In genomic region chr9:78193902-78194597, GRCm38 (mm10) we compare ENCODE assay signal across 8 mouse cellular contexts. TPM values are rescaled to one million over a fixed set of nuclear protein-coding genes. Genes with fewer than 3 reads are reported as not detected.
DNase-seq lines count a peak whose midpoint lies in the region; ATAC-seq and TF ChIP-seq lines count a peak whose summit lies in the region.

No protein-coding gene starts in this region.

- peak in 1 of 2 experiments; percentile 38 for DNase-seq in heart, adult 2 months
- DNase-seq in heart, postnatal 25 days (ENCODE audit: low spot score): no peak
- peak; percentile 41 for DNase-seq in Muller cell, postnatal 12 days (ENCODE audit: inconsistent ontology term)
- peak; percentile 65 for DNase-seq in heart, postnatal 4 days
- DNase-seq in layer of hippocampus, adult 9-11 months: peak; percentile 55
- peak; percentile 77 for DNase-seq in thymus, postnatal 0 days (ENCODE audit: low spot score)

- peak overlapping the region; percentile 62 for H3K4me2 ChIP-seq in embryonic facial prominence, embryonic 12.5 days (replicated peaks)
- H3K4me2 ChIP-seq in midbrain, embryonic 13.5 days (replicated peaks): no peak overlapping the region

- no peak for TF ChIP-seq POLR2A in heart, adult 2 months (IDR thresholded peaks at IDR 0.05; ENCODE audit: insufficient read depth, low read depth, low read length)

- no peak for TF ChIP-seq EP300 in heart, adult 2 months (IDR thresholded peaks at IDR 0.05; ENCODE audit: insufficient read depth, low read depth, low read length)

- peak; percentile 95; the same call in 1 of the 2 replicates for TF ChIP-seq CTCF in heart, adult 2 months (IDR thresholded peaks at IDR 0.05)

- no peak overlapping the region for H3K4me3 ChIP-seq in heart, adult 2 months
- H3K4me3 ChIP-seq in embryonic facial prominence, embryonic 12.5 days: 0 out of 2 replicates have a peak overlapping the region, but pooled peaks have one; percentile 2
- no peak overlapping the region for H3K4me3 ChIP-seq in midbrain, embryonic 13.5 days (replicated peaks)

- H3K4me1 ChIP-seq in heart, adult 2 months (ENCODE audit: control insufficient read depth, insufficient read depth, low read length): peaks cover 3% of the 10 kb centered on the region
- H3K4me1 ChIP-seq in embryonic facial prominence, embryonic 12.5 days: peaks cover 7% of the 10 kb centered on the region; the same call in 1 of the 2 replicates
- peaks cover 16% of the 10 kb centered on the region for H3K4me1 ChIP-seq in midbrain, embryonic 13.5 days (replicated peaks)

- WGBS in heart, adult 2 months: 42% methylated on average over 9 of the region's 9 CpGs
- 45% methylated on average over 9 of the region's 9 CpGs for WGBS in embryonic facial prominence, embryonic 12.5 days
- 49% methylated on average over 9 of the region's 9 CpGs for WGBS in midbrain, embryonic 13.5 days

- H3K9ac ChIP-seq in heart, adult 2 months (ENCODE audit: low read depth, low read length): no peak overlapping the region
- no peak overlapping the region for H3K9ac ChIP-seq in embryonic facial prominence, embryonic 12.5 days
- no peak overlapping the region for H3K9ac ChIP-seq in midbrain, embryonic 13.5 days (replicated peaks)

- no peak overlapping the region for H3K27ac ChIP-seq in heart, adult 2 months
- H3K27ac ChIP-seq in embryonic facial prominence, embryonic 12.5 days: no peak overlapping the region
- H3K27ac ChIP-seq in midbrain, embryonic 13.5 days: no peak overlapping the region

- no peaks in the 10 kb centered on the region for H3K79me2 ChIP-seq in heart, adult 2 months (replicated peaks; ENCODE audit: control insufficient read depth, insufficient read depth, low read length)

- H3K27me3 ChIP-seq in heart, adult 2 months (ENCODE audit: control insufficient read depth, insufficient read depth, low read length): no peaks in the 10 kb centered on the region
- no peaks in the 10 kb centered on the region for H3K27me3 ChIP-seq in embryonic facial prominence, embryonic 12.5 days
- H3K27me3 ChIP-seq in midbrain, embryonic 13.5 days: peaks cover 10% of the 10 kb centered on the region; the same call in 1 of the 2 replicates

- H3K36me3 ChIP-seq in heart, adult 2 months (ENCODE audit: control insufficient read depth, insufficient read depth, low read length): no peaks in the 10 kb centered on the region
- H3K36me3 ChIP-seq in embryonic facial prominence, embryonic 12.5 days: 0 out of 2 replicates have a peak, but pooled peaks cover 4% of the 10 kb centered on the region
- no peaks in the 10 kb centered on the region for H3K36me3 ChIP-seq in midbrain, embryonic 13.5 days

- ATAC-seq in embryonic facial prominence, embryonic 12.5 days (ENCODE audit: insufficient number of reproducible peaks, insufficient read depth, low FRiP score, low TSS enrichment): no peak
- ATAC-seq in midbrain, embryonic 13.5 days: 0 out of 2 replicates have a peak, but pooled peaks have one; percentile 48

- intact Hi-C loops in heart, adult 2 months (cut with DNase I): loop anchor here (2.0 to 5.0 kb wide), 2 partner anchors 17 to 82 kb away; no protein-coding TSS in a partner anchor
- intact Hi-C loops in heart, postnatal 25 days (cut with DNase I): loop anchor here (1.0 kb wide), 1 partner anchor 85 kb away; the partner anchor contains the start of genes Fbxo9 and Ick

- no peaks in the 10 kb centered on the region for H3K9me3 ChIP-seq in embryonic facial prominence, embryonic 12.5 days
- H3K9me3 ChIP-seq in midbrain, embryonic 13.5 days: no peaks in the 10 kb centered on the region

RNA-seq across cellular contexts. Expression of gene Gsta4, which starts 11.5 kb away (rescaled TPM):
- 100 to 1,000 TPM; 100 to 104 TPM for total RNA-seq in heart, adult 2 months (2021)
- polyA plus RNA-seq in heart, adult 2 months (2012; rRNA removed): 53.4 and 88.7 TPM in 2 replicates
- total RNA-seq in heart, postnatal 25 days (2021): 10 to 100 TPM; 81.4 to 87.9 TPM
- 100.0 and 102 TPM in 2 replicates for polyA plus RNA-seq in embryonic facial prominence, embryonic 12.5 days (2016; fragmentation: Nextera tagmentation; extraction: Ambion mirVana)
- 10 to 100 TPM; 66.4 to 68.2 TPM for total RNA-seq in heart, postnatal 4 days (2021)
- polyA plus RNA-seq in midbrain, embryonic 13.5 days (2015; fragmentation: Nextera tagmentation; extraction: Ambion mirVana): 15.5 and 19.5 TPM in 2 replicates
- polyA plus RNA-seq in thymus, postnatal 0 days (2015; fragmentation: Nextera tagmentation; extraction: Ambion mirVana): 49.5 and 53.9 TPM in 2 replicates

RNA-seq across cellular contexts. Expression of gene Gsta1, which starts 36.4 kb away (rescaled TPM):
- total RNA-seq in heart, adult 2 months (2021): 1 to 10 TPM; 1.3 to 2.2 TPM
- polyA plus RNA-seq in heart, adult 2 months (2012; rRNA removed): 0.66 and 2.3 TPM in 2 replicates
- under 1 TPM in 1 of 2 experiments, not detected in 1; 0.39 TPM for total RNA-seq in heart, postnatal 25 days (2021)
- not detected in 2 replicates for polyA plus RNA-seq in embryonic facial prominence, embryonic 12.5 days (2016; fragmentation: Nextera tagmentation; extraction: Ambion mirVana)
- under 1 TPM in 1 of 2 experiments, not detected in 1; 0.41 TPM for total RNA-seq in heart, postnatal 4 days (2021)
- not detected in 2 replicates for polyA plus RNA-seq in midbrain, embryonic 13.5 days (2015; fragmentation: Nextera tagmentation; extraction: Ambion mirVana)
- 0.59 and 0.68 TPM in 2 replicates for polyA plus RNA-seq in thymus, postnatal 0 days (2015; fragmentation: Nextera tagmentation; extraction: Ambion mirVana)
